Mouse (Mus musculus): ENCODE measurements around the gene Spint3.

DNA sequence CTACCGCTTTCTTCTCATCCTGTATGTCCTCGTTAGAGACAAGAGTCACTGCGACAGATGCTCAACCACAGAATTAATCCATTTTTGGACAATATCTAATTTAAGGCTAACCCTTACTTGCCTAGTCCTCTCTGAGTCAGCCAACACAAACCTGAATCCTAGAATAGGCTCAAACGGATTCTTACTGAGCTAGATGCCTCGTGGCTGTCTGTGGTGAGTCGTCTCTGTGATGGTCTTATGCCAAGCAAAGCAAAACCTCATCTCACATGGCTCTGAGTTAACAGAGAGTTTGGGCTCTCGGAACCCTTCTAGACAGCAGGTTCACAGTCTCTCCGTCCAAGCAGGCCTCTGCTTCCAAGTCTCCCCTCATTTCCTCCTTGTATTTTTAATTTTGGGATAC is 31.2 kb upstream of the Spint3 start:
- TF ChIP-seq GATA1 (IDR thresholded peaks at IDR 0.05; ENCODE audit: low read length) (no peak), TAL1 (IDR thresholded peaks at IDR 0.05; ENCODE audit: low read length) (no peak)

All from erythroblast, embryonic 14.5 days (primary cell).